Mouse (Mus musculus) hindbrain, embryonic 11.5 days (tissue): ENCODE data around the gene Ppp1r27. TPM values are rescaled to one million over a fixed set of nuclear protein-coding genes. Genes with fewer than 3 reads are reported as not detected.
A peak's percentile ranks its signal among the peaks of the same experiment; 100 is the strongest.
"Not testable (repeated sequence)": the region's sequence is repeated elsewhere in the genome, so short reads cannot be mapped to it uniquely, and the experiment has no call there.

ENCODE experiments used
- ATAC-seq: fragments of 200-750 bp; cut with Nextera tagmentation; 2 replicates; pipeline ENCODE4 v1.8.0; 2017; ENCODE audit warnings: mild to moderate bottlenecking, moderate TSS enrichment, moderate library complexity; ENCODE audit not compliant: low FRiP score
- DNase-seq: peaks from one replicate; pipeline ENCODE4 v3.0.0-alpha.2; 2015; ENCODE audit warnings: low spot score
- H3K27ac ChIP-seq: fragments of 300-500 bp; sonication (generic); 2 replicates; pipeline ENCODE4 v1.5.1; 2014; ENCODE audit warnings: mild to moderate bottlenecking, low read depth, low read length
- H3K27me3 ChIP-seq: fragments of 300-500 bp; sonication (generic); 2 replicates; pipeline ENCODE4 v1.6.1; 2014; ENCODE audit warnings: mild to moderate bottlenecking, low read length, moderate library complexity, mixed read lengths; ENCODE audit not compliant: control insufficient read depth, insufficient read depth
- H3K36me3 ChIP-seq: fragments of 300-500 bp; sonication (generic); 2 replicates; pipeline ENCODE4 v1.6.1; 2014; ENCODE audit warnings: mild to moderate bottlenecking, low read length, moderate library complexity, mixed read lengths; ENCODE audit not compliant: control insufficient read depth, insufficient read depth
- H3K4me1 ChIP-seq: fragments of 300-500 bp; sonication (generic); replicated peaks from 2 replicates; pipeline ENCODE4 v1.6.1; 2014; ENCODE audit warnings: low read length, mixed read lengths; ENCODE audit not compliant: control insufficient read depth, insufficient read depth
- H3K4me2 ChIP-seq: fragments of 300-500 bp; sonication (generic); replicated peaks from 2 replicates; pipeline ENCODE4 v1.6.1; 2014; ENCODE audit warnings: mild to moderate bottlenecking, low read depth, low read length
- H3K4me3 ChIP-seq: fragments of 300-500 bp; sonication (generic); 2 replicates; pipeline ENCODE4 v1.5.1; 2014; ENCODE audit warnings: low read depth, low read length
- H3K9ac ChIP-seq: fragments of 300-500 bp; sonication (generic); 2 replicates; pipeline ENCODE4 v1.6.1; 2014; ENCODE audit warnings: low read depth, low read length
- H3K9me3 ChIP-seq: fragments of 300-500 bp; sonication (generic); 2 replicates; pipeline ENCODE4 v1.6.1; 2016; ENCODE audit warnings: low read length; ENCODE audit not compliant: control insufficient read depth
- WGBS: fragments of 180-500 bp; shearing (Covaris S2); extraction: QIAGEN DNeasy Blood & Tissue Kit; methylation state at CpG from one replicate; pipeline ENCODE4 v1.1.7; 2014; 5-methylcytosine and 5-hydroxymethylcytosine counted together
- polyA plus RNA-seq: library from polyadenylated mRNA; unstranded; fragments of >200 nt; fragmentation: Nextera tagmentation; extraction: Ambion mirVana; gene quantifications from 2 replicates; pipeline ENCODE4 v1.2.1, GENCODE M21; 2014

Gene Ppp1r27
- not detected in 2 replicates for polyA plus RNA-seq

DNA sequence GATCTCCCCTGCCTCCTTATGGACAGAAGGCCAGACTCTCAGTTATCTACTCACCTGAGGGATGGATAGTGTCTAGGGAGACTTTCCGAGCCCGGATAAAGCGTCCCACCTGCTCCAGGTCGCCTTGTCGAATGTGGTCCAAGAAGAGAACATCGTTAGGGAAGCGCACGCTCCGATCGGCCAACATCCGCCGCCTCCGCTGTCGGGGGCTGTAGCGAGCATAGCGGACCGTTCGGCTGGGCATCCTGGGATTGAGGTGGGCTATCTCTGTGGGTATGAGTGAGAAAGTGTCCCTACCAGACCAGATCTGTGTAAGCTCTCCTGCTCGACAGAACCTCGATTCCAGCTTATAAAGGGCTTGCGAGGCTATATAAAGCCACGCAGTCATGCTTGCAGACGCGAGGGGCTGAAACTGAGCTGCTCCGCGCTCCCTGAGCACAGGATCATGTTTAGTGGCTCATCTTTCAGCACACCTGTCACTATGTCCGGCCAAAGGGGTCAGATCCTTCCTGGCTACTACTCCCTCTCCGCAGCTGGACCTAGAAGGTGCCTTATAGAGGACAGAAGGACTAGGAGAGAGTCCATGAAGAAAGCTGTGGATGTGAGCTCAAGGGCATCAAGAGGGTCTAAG lies at the start of gene Ppp1r27:
Gene Ppp1r27 (minus strand): TSS at position 323 of the 631 bp plus-strand sequence.
- Histone ChIP-seq H3K4me3 (peak within 1 kb of the TSS; percentile 99), H3K9ac (peak within 1 kb of the TSS; percentile 96), H3K9me3 (no peaks in the 10 kb centered on the region), H3K4me1 (peaks cover 10% of the 10 kb centered on the region), H3K27ac (peak within 1 kb of the TSS; percentile 59), H3K4me2 (peak within 1 kb of the TSS; percentile 59), H3K27me3 (no peaks in the 10 kb centered on the region), H3K36me3 (no peaks in the 10 kb centered on the region)
- 92% methylated on average over 28 of the region's 28 CpGs for WGBS
- no peak for DNase-seq
- no peak for ATAC-seq

DNA sequence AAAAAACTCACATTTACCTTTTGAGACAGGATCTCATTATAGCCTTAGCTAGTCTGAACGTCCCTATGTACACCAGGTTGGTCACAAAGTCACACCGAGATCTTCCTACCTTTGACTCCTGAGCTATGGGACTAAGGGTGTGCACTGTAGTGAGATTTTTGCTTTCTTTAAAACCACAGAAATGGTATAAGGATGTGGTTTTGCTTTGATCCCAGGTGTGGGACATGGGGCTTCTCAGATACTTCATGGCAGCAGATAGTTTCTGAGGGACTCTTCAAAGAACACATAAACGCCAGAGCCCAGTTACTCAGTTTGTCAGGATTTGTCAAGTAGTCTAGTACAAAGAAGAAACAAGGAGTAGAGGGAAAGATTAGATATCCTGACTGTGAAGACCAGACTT lies 49.8 kb upstream of the Ppp1r27 start:
- DNase-seq: no peak
- peaks cover 7% of the 10 kb centered on the region; the same call in 1 of the 2 replicates for H3K36me3 ChIP-seq
- H3K9me3 ChIP-seq: no peaks in the 10 kb centered on the region
- H3K27ac ChIP-seq: no peak overlapping the region
- no peak overlapping the region for H3K9ac ChIP-seq
- H3K4me2 ChIP-seq: no peak overlapping the region
- H3K27me3 ChIP-seq: no peaks in the 10 kb centered on the region
- no peak overlapping the region for H3K4me3 ChIP-seq
- no peak for ATAC-seq
- peaks cover 7% of the 10 kb centered on the region; the same call in 1 of the 2 replicates for H3K4me1 ChIP-seq
- WGBS: 98% methylated on average over 3 of the region's 3 CpGs

DNA sequence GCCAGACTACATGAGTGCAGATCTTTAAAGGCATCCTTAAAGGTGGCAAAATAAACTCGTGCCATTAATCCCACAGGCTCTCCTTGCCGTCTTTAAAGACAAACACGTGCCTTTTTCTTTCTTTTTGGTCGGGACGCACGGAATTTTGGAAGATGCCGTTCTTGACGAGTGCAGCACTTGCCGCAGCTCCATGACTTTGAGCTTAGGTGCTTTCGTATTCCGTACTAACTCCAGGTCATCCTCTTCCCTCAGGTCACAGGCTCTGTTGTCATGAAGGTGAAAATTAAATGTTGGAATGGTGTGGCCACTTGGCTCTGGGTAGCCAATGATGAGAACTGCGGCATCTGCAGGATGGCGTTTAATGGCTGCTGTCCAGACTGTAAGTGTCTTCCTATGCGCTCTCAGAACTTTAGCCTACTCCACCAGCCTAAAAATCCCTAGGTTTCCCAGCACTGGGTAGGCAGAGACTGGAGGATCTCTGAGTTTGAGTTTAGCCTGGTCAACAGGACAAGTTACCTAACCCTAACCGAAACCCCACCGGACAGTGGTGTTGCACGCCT lies 48.1 kb upstream of the Ppp1r27 start:
- H3K9ac ChIP-seq: peak overlapping the region; percentile 64
- WGBS: 48% methylated on average over 17 of the region's 17 CpGs
- H3K4me2 ChIP-seq: peak overlapping the region; percentile 76
- H3K36me3 ChIP-seq: peaks cover 10% of the 10 kb centered on the region
- DNase-seq (no peak), ATAC-seq (no peak)
- H3K27ac ChIP-seq: no peak overlapping the region
- peaks cover 7% of the 10 kb centered on the region; the same call in 1 of the 2 replicates for H3K4me1 ChIP-seq
- no peaks in the 10 kb centered on the region for H3K9me3 ChIP-seq
- H3K4me3 ChIP-seq: peak overlapping the region; percentile 100
- H3K27me3 ChIP-seq: no peaks in the 10 kb centered on the region

DNA sequence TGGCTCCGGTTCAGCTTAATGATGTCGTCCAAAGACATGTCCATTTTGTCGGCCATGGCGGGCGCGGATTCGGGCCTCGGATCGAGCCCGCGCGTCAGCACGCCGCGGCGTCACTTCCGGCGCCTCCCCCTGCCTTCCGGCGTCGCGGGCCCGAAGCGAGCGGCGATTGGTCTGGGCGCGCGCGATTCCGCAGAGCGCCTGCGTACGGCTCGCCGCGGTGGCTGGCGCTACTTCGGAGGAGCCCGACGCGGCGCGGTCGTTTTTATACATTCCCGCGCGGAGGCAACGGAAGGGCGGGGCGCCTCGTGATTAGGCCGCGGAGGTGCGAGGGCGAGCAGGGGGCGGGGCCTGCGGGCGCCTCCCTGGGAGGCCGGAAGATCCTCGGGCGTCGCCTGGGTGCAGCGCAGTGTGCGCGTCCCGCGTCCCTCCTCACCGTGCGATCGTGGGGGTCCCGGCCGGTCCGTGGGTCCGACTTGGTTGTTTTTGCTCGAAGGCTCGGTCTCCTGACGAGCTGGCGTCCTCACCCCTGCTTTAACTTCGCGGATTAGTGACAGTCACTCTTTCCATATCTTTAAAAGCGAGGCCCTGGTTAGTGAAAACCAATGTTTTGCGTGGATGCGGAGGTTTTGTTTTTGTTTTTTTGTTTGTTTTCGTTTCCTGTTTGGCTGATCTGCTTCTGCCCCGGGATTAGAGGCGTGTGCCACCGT lies 47.5 kb upstream of the Ppp1r27 start, which contains the start of the genes Alyref and Anapc11:
Gene Alyref (minus strand): TSS at position 83 of the 707 bp plus-strand sequence.
Gene Anapc11 (plus strand): TSS at position 139 of the 707 bp plus-strand sequence.
- H3K4me1 ChIP-seq: peaks cover 7% of the 10 kb centered on the region; the same call in 1 of the 2 replicates
- DNase-seq: peak; percentile 98
- peak within 1 kb of the TSS; percentile 88 for H3K27ac ChIP-seq
- WGBS: under 1% methylated on average over 77 of the region's 88 CpGs
- H3K4me2 ChIP-seq: peak within 1 kb of the TSS; percentile 92
- H3K27me3 ChIP-seq: no peaks in the 10 kb centered on the region
- peak within 1 kb of the TSS; percentile 99 for H3K9ac ChIP-seq
- peak; percentile 98 for ATAC-seq
- H3K36me3 ChIP-seq: peaks cover 12% of the 10 kb centered on the region
- no peaks in the 10 kb centered on the region for H3K9me3 ChIP-seq
- peak within 1 kb of the TSS; percentile 100 for H3K4me3 ChIP-seq

DNA sequence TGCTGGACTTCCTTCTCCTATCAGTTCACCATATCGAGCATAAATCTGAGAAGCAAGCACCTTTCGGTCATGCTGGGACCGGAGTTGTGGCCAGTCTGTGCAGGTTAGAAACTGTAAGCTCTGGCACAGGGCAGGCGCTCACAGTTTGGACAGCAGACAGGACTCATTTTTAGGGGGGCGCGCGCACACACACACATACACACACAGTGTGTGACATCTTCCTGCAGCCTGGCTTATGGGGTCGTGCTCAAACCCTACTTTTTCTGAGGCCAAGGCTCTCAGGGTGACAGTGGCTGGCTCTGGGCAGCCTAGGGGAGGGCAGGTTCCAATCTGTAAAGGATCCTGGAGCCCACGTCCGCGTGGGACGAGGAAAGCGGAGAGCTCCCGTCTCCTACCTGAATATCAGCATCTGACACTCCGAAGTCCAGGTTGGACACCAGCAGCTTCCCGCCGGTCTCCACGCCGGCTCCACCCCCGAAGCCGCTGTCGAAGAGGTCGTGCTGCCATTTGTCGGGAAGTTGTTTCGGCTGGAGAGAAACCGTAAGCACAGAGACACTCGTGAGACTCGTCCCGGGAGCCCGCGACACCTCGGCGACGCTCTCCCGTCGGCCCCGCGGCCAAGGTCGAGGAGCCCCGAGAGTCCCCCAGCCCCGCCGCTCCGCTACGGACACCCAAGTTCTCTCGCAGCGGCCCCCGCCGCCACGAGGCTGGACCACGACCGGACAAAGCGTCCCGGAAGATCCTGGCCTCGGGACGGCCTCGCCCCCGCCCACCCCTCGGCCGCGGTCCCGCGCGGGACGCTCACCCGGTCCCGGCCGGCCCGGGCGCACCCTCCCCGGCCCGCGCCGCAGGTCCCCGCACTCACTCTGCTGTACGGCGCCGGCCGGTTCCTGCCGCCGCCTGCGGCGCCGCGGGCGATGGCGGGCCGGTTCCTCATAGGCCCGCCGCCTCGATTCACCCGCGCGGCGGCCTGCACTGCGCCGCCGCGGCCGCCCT lies 46.6 kb upstream of the Ppp1r27 start:
- Histone ChIP-seq H3K4me3 (peak overlapping the region; percentile 100), H3K4me2 (peak overlapping the region; percentile 92), H3K27ac (peak overlapping the region; percentile 88), H3K4me1 (peaks cover 7% of the 10 kb centered on the region; the same call in 1 of the 2 replicates), H3K27me3 (no peaks in the 10 kb centered on the region), H3K36me3 (peaks cover 15% of the 10 kb centered on the region), H3K9me3 (no peaks in the 10 kb centered on the region), H3K9ac (peak overlapping the region; percentile 99)
- DNase-seq: no peak
- ATAC-seq: peak; percentile 73
- 6% methylated on average over 59 of the region's 99 CpGs for WGBS

DNA sequence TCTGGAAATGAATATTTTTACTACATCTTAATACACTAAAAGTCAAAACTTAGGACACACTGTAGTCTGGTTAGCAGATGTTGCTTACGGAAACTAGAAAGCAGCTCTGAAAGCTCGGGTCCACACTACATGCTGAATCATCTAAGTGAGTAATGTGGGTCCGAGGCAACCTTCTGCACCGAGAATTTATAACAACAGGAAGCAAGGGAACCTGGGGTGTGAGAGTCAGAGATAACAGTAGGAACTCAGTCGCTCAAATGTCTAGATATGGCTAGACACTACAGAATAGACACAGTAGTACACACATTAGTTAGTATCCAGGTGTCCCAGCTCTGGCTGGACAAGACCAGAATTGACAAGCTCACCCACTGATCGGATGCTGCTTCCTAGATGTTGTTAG lies 37.6 kb upstream of the Ppp1r27 start:
- Histone ChIP-seq H3K36me3 (peaks cover 27% of the 10 kb centered on the region), H3K27ac (no peak overlapping the region), H3K4me1 (no peaks in the 10 kb centered on the region), H3K9ac (no peak overlapping the region), H3K4me3 (no peak overlapping the region), H3K4me2 (no peak overlapping the region), H3K27me3 (no peaks in the 10 kb centered on the region), H3K9me3 (no peaks in the 10 kb centered on the region)
- ATAC-seq: no peak
- WGBS: 94% methylated on average over 6 of the region's 6 CpGs
- DNase-seq: no peak

DNA sequence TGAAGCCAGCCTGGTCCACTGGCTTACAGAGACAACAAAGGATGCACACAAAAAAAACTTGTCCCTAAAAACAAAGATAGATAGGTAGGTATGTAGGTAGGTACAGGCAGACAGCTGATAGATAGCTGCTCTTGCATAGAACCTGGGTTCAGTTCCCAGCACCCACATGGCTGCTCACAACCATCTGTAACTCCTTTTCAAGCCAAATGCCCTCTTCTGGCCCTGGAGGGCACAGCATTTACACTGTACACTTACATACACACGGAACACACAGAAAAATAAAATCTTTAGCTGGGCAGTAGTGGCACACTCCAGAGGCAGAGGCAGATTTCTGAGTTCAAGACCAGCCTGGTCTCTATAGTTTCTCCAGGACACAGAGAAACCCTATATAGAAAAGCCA lies 33.0 kb upstream of the Ppp1r27 start:
- Histone ChIP-seq H3K4me3 (no peak overlapping the region), H3K27ac (no peak overlapping the region), H3K4me2 (no peak overlapping the region), H3K4me1 (peaks cover 6% of the 10 kb centered on the region), H3K36me3 (peaks cover 21% of the 10 kb centered on the region), H3K27me3 (no peaks in the 10 kb centered on the region), H3K9ac (no peak overlapping the region), H3K9me3 (no peaks in the 10 kb centered on the region)
- DNase-seq (no peak), ATAC-seq (no peak)
- 90% methylated on average over 1 of the region's 1 CpGs for WGBS

DNA sequence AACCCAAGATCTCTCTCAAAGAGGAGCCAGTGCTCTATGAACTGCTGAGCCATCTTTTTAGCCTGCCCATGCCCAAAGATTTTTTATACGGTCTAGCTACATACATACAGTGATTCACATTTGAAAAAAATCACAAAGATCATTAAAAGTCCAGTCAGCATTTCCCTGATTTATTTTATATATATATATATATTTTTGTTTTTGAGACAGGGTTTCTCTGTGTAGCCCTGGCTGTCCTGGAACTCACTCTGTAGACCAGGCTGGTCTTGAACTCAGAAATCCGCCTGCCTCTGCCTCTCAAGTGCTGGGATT lies 32.0 kb upstream of the Ppp1r27 start:
- not testable (repeated sequence) for H3K4me2 ChIP-seq, H3K27me3 ChIP-seq, H3K9ac ChIP-seq, H3K27ac ChIP-seq, H3K4me3 ChIP-seq, DNase-seq, H3K9me3 ChIP-seq, ATAC-seq, H3K4me1 ChIP-seq
- H3K36me3 ChIP-seq: peaks cover 25% of the 10 kb centered on the region
- WGBS: 81% methylated on average over 2 of the region's 2 CpGs
